Mouse (Mus musculus): Measurements from ENCODE around the gene C2cd4a. TPM values are rescaled to one million over a fixed set of nuclear protein-coding genes. Genes with fewer than 3 reads are reported as not detected.

The C2cd4a gene
- total and polyA plus RNA-seq, 3 experiments = 7.8 to 251 (median 13.2) TPM

DNA sequence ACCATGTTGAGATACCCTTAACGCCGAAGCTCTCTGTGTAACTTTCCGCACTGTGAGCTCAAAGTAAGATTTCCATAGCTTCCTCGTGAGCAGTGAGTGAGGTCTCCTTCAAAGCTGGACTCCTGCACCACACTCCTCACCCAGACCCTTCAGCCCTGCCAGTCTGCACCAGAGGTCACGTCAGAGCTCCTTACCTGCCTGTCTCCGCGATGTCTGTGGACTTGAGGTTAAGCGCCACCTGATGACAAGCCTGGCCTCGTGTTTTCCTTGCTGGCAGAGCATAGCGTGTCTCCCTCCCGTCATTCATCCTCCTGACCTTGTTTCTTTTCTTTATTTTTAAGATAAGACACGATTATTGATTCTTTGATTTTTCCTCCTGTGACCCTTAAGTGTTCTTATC is 17.3 kb upstream of the C2cd4a start:
- Histone ChIP-seq H3K9me3 (replicated peaks) (no peaks in the 10 kb centered on the region), H3K36me3 (replicated peaks) (peaks cover 86% of the 10 kb centered on the region), H3K4me1 (ENCODE audit: insufficient read depth, low read depth, low read length) (peaks cover 74% of the 10 kb centered on the region), H3K4me3 (ENCODE audit: low read depth, low read length) (peak overlapping the region; percentile 55; the same call in 1 of the 2 replicates), H3K27me3 (ENCODE audit: insufficient read depth, low read length) (no peaks in the 10 kb centered on the region)
- no peak for ATAC-seq (ENCODE audit: extremely low read depth, insufficient number of reproducible peaks, low FRiP score, poor library complexity, severe bottlenecking)
- DNase-seq (ENCODE audit: low spot score) = no peak
- TF ChIP-seq TAL1 (conservative IDR thresholded peaks at IDR 0.05; ENCODE audit: low read depth, low read length) (no peak), POLR2AphosphoS5 (IDR thresholded peaks at IDR 0.05; ENCODE audit: insufficient replicate concordance, low read depth, low read length) (no peak), GATA2 (IDR thresholded peaks at IDR 0.05; ENCODE audit: borderline replicate concordance, low read depth, low read length) (no peak), GATA1 (IDR thresholded peaks at IDR 0.05; ENCODE audit: borderline replicate concordance, low read length) (no peak), CTCF (IDR thresholded peaks at IDR 0.05; ENCODE audit: low read depth, low read length) (no peak)

DNA sequence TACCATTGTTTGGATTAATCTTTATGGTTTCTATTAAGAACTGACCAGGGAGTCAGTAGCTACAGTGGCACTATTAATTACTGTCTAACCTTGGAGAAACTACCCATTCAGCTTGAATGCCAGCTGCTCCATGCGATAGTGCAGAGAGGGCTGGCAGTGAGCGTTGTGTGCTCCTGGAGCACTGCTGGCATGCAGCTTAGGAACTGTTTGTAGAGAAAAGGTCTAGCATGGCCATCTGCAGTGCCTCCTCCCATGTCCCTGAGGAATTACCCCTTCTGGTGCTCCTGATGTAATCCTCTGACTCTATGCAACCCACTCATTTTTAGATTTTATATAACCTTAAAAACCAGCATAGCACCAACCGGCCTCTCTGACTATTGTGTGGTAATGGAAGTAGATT is 15.5 kb upstream of the C2cd4a start:
- Histone ChIP-seq H3K36me3 (replicated peaks) (peaks cover 73% of the 10 kb centered on the region), H3K4me1 (ENCODE audit: insufficient read depth, low read depth, low read length) (peaks cover 87% of the 10 kb centered on the region), H3K4me3 (ENCODE audit: low read depth, low read length) (no peak overlapping the region), H3K9me3 (replicated peaks) (no peaks in the 10 kb centered on the region), H3K27me3 (ENCODE audit: insufficient read depth, low read length) (no peaks in the 10 kb centered on the region)
- ATAC-seq (ENCODE audit: extremely low read depth, insufficient number of reproducible peaks, low FRiP score, poor library complexity, severe bottlenecking) (no peak), DNase-seq (ENCODE audit: low spot score) (no peak)
- TF ChIP-seq CTCF (IDR thresholded peaks at IDR 0.05; ENCODE audit: low read depth, low read length) (no peak), POLR2AphosphoS5 (IDR thresholded peaks at IDR 0.05; ENCODE audit: insufficient replicate concordance, low read depth, low read length) (no peak), GATA1 (IDR thresholded peaks at IDR 0.05; ENCODE audit: borderline replicate concordance, low read length) (no peak), GATA2 (IDR thresholded peaks at IDR 0.05; ENCODE audit: borderline replicate concordance, low read depth, low read length) (no peak)

DNA sequence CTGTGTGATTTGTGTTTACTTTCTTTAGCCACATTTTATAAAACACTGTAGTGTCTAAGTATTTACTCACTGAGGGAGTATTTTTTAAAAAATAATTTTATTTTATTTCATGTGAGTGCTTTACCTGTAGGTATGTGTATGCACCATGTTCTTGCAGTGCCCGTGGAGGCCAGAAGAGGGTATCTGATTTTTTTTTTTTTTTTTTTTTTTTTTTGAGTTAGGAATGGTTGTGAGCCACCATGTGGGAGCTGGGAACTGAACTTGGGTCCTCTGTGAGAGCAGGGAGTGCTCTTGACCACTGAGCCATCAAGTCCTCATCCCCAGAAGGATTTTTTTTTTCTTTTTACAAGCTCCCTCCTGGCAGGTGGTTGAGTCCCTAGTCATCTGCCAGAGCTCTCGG is 14.0 kb upstream of the C2cd4a start:
- Histone ChIP-seq H3K4me3 (ENCODE audit: low read depth, low read length) (no peak overlapping the region), H3K27me3 (ENCODE audit: insufficient read depth, low read length) (no peaks in the 10 kb centered on the region), H3K36me3 (replicated peaks) (peaks cover 64% of the 10 kb centered on the region), H3K4me1 (ENCODE audit: insufficient read depth, low read depth, low read length) (peaks cover 78% of the 10 kb centered on the region), H3K9me3 (replicated peaks) (no peaks in the 10 kb centered on the region)
- TF ChIP-seq GATA2 (IDR thresholded peaks at IDR 0.05; ENCODE audit: borderline replicate concordance, low read depth, low read length) (no peak), TAL1 (conservative IDR thresholded peaks at IDR 0.05; ENCODE audit: low read depth, low read length) (no peak), POLR2AphosphoS5 (IDR thresholded peaks at IDR 0.05; ENCODE audit: insufficient replicate concordance, low read depth, low read length) (no peak), GATA1 (IDR thresholded peaks at IDR 0.05; ENCODE audit: borderline replicate concordance, low read length) (no peak), CTCF (IDR thresholded peaks at IDR 0.05; ENCODE audit: low read depth, low read length) (no peak)
- DNase-seq (ENCODE audit: low spot score) (no peak), ATAC-seq (ENCODE audit: extremely low read depth, insufficient number of reproducible peaks, low FRiP score, poor library complexity, severe bottlenecking) (no peak)

DNA sequence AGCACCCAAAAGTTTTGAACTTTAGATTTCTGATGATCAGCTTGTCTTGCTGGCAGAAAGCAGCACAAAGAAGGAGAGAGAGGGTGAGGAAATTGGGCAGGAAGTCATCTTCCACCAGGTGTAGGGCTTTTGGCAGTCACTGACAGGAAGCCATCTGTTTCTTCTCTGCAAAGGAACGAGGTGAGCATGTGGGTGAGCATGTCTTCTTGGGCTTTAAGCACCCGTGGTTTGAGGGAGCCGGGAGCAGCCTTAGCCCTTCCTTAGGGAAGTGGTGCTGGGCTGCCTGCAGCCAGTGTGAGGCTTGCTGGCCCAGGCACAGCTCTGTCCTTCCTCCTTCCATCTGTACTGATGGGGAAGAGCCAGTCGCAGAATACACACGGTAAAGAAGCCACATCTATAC is 13.5 kb upstream of the C2cd4a start:
- Histone ChIP-seq H3K4me1 (ENCODE audit: insufficient read depth, low read depth, low read length) (peaks cover 74% of the 10 kb centered on the region), H3K27me3 (ENCODE audit: insufficient read depth, low read length) (no peaks in the 10 kb centered on the region), H3K36me3 (replicated peaks) (peaks cover 60% of the 10 kb centered on the region), H3K4me3 (ENCODE audit: low read depth, low read length) (peak overlapping the region; percentile 52; the same call in 1 of the 2 replicates), H3K9me3 (replicated peaks) (no peaks in the 10 kb centered on the region)
- ATAC-seq (ENCODE audit: extremely low read depth, insufficient number of reproducible peaks, low FRiP score, poor library complexity, severe bottlenecking) (no peak), DNase-seq (ENCODE audit: low spot score) (no peak)
- no peak for TF ChIP-seq TAL1 (conservative IDR thresholded peaks at IDR 0.05; ENCODE audit: low read depth, low read length)
- no peak for TF ChIP-seq POLR2AphosphoS5 (IDR thresholded peaks at IDR 0.05; ENCODE audit: insufficient replicate concordance, low read depth, low read length)
- no peak for TF ChIP-seq CTCF (IDR thresholded peaks at IDR 0.05; ENCODE audit: low read depth, low read length)
- no peak for TF ChIP-seq GATA2 (IDR thresholded peaks at IDR 0.05; ENCODE audit: borderline replicate concordance, low read depth, low read length)
- TF ChIP-seq GATA1 (IDR thresholded peaks at IDR 0.05; ENCODE audit: borderline replicate concordance, low read length) = no peak

DNA sequence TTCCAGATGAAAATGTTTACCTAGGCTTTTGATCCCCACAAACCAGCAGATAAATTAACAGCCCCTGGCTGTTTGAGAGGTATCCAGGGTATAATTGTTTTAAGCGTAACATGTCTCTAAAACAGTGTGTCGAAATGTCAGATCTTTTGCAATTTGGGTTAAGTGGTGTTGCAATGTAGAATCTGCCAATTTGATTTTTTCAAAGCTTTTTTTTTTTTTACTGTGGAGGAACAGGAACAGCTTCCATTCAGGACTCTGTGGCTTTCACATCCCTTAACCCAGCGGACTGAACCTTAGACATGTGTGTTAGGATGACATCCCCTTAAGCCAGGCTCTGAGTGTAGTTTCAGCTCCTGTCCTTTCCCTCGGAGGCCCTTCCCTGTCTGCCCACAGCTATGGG is 12.9 kb upstream of the C2cd4a start:
- no peak for TF ChIP-seq POLR2AphosphoS5 (IDR thresholded peaks at IDR 0.05; ENCODE audit: insufficient replicate concordance, low read depth, low read length)
- TF ChIP-seq TAL1 (conservative IDR thresholded peaks at IDR 0.05; ENCODE audit: low read depth, low read length) = no peak
- TF ChIP-seq GATA1 (IDR thresholded peaks at IDR 0.05; ENCODE audit: borderline replicate concordance, low read length) = no peak
- no peak for TF ChIP-seq GATA2 (IDR thresholded peaks at IDR 0.05; ENCODE audit: borderline replicate concordance, low read depth, low read length)
- no peak for TF ChIP-seq CTCF (IDR thresholded peaks at IDR 0.05; ENCODE audit: low read depth, low read length)
- Histone ChIP-seq H3K4me1 (ENCODE audit: insufficient read depth, low read depth, low read length) (peaks cover 68% of the 10 kb centered on the region), H3K9me3 (replicated peaks) (no peaks in the 10 kb centered on the region), H3K4me3 (ENCODE audit: low read depth, low read length) (no peak overlapping the region; the same call in 1 of the 2 replicates), H3K36me3 (replicated peaks) (peaks cover 55% of the 10 kb centered on the region), H3K27me3 (ENCODE audit: insufficient read depth, low read length) (no peaks in the 10 kb centered on the region)
- no peak for ATAC-seq (ENCODE audit: extremely low read depth, insufficient number of reproducible peaks, low FRiP score, poor library complexity, severe bottlenecking)
- DNase-seq (ENCODE audit: low spot score) = no peak

DNA sequence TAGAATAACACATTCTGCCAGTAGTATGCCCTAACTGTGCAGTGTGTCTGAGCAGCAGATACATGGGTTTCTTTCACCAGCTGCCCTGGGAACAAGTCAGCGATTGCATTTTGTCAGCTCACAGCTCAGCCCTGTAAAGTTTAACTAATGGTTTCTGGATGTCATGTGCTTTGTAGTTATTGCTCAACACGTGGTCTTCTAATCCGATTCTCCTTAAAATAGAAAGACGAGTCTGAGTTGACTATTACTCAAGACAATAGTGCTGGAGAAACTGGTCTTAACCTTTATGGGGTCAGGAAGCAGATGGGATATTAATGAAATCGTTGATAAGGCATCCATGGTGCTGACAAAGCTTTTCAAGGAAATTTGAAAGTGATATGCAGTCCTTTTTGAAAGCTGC is 10.7 kb upstream of the C2cd4a start:
- no peaks in the 10 kb centered on the region for H3K9me3 ChIP-seq (replicated peaks)
- H3K4me1 ChIP-seq (ENCODE audit: insufficient read depth, low read depth, low read length) = peaks cover 66% of the 10 kb centered on the region
- H3K4me3 ChIP-seq (ENCODE audit: low read depth, low read length) = peak overlapping the region; percentile 56; the same call in 1 of the 2 replicates
- H3K36me3 ChIP-seq (replicated peaks) = peaks cover 37% of the 10 kb centered on the region
- no peak for DNase-seq (ENCODE audit: low spot score)
- TF ChIP-seq GATA1 (IDR thresholded peaks at IDR 0.05; ENCODE audit: borderline replicate concordance, low read length) = no peak
- no peak for TF ChIP-seq POLR2AphosphoS5 (IDR thresholded peaks at IDR 0.05; ENCODE audit: insufficient replicate concordance, low read depth, low read length)
- no peak for TF ChIP-seq GATA2 (IDR thresholded peaks at IDR 0.05; ENCODE audit: borderline replicate concordance, low read depth, low read length)
- H3K27me3 ChIP-seq (ENCODE audit: insufficient read depth, low read length) = no peaks in the 10 kb centered on the region
- ATAC-seq (ENCODE audit: extremely low read depth, insufficient number of reproducible peaks, low FRiP score, poor library complexity, severe bottlenecking) = no peak
